Mouse (Mus musculus) hindbrain, embryonic 14.5 days (tissue): ENCODE results near the gene Tie1. TPM values are rescaled to one million over a fixed set of nuclear protein-coding genes. Genes with fewer than 3 reads are reported as not detected.

Experiments used
- ATAC-seq: fragments of 200-750 bp; cut with Nextera tagmentation; 2 replicates; pipeline ENCODE4 v1.8.0; 2017; ENCODE audit warnings: moderate number of reproducible peaks, mild to moderate bottlenecking, moderate TSS enrichment, moderate library complexity; ENCODE audit not compliant: low FRiP score
- DNase-seq: peaks from one replicate; pipeline ENCODE4 v3.0.0-alpha.2; 2015; ENCODE audit warnings: low spot score
- H3K27ac ChIP-seq: fragments of 300-500 bp; sonication (generic); 2 replicates; pipeline ENCODE4 v1.5.1; 2014; ENCODE audit warnings: mild to moderate bottlenecking, moderate library complexity
- H3K27me3 ChIP-seq: fragments of 300-500 bp; sonication (generic); 2 replicates; pipeline ENCODE4 v1.6.1; 2014; ENCODE audit warnings: mild to moderate bottlenecking, low read length, mixed read lengths; ENCODE audit not compliant: control insufficient read depth, insufficient read depth
- H3K36me3 ChIP-seq: fragments of 300-500 bp; sonication (generic); replicated peaks from 2 replicates; pipeline ENCODE4 v1.6.1; 2014; ENCODE audit not compliant: control insufficient read depth, insufficient read depth
- H3K4me1 ChIP-seq: fragments of 300-500 bp; sonication (generic); replicated peaks from 2 replicates; pipeline ENCODE4 v1.6.1; 2014; ENCODE audit warnings: antibody characterized with exemption, low read length, mixed read lengths; ENCODE audit not compliant: control insufficient read depth, insufficient read depth
- H3K4me2 ChIP-seq: fragments of 300-500 bp; sonication (generic); replicated peaks from 2 replicates; pipeline ENCODE4 v1.6.1; 2014; ENCODE audit warnings: mild to moderate bottlenecking, moderate library complexity
- H3K4me3 ChIP-seq: fragments of 300-500 bp; sonication (generic); replicated peaks from 2 replicates; pipeline ENCODE4 v1.5.1; 2014; ENCODE audit warnings: mild to moderate bottlenecking, low read length
- H3K9ac ChIP-seq: fragments of 300-500 bp; sonication (generic); 2 replicates; pipeline ENCODE4 v1.6.1; 2014
- H3K9me3 ChIP-seq: fragments of 300-500 bp; sonication (generic); 2 replicates; pipeline ENCODE4 v1.6.1; 2016; ENCODE audit warnings: low read length; ENCODE audit not compliant: control insufficient read depth
- WGBS: fragments of 180-500 bp; shearing (Covaris S2); extraction: QIAGEN DNeasy Blood & Tissue Kit; methylation state at CpG from one replicate; pipeline ENCODE4 v1.1.7; 2014; 5-methylcytosine and 5-hydroxymethylcytosine counted together
- polyA plus RNA-seq: library from polyadenylated mRNA; unstranded; fragments of >200 nt; fragmentation: Nextera tagmentation; extraction: Ambion mirVana; gene quantifications from 2 replicates; pipeline ENCODE4 v1.2.1, GENCODE M21; 2014

Gene Tie1
- 14.3 and 15.1 TPM in 2 replicates for polyA plus RNA-seq

DNA sequence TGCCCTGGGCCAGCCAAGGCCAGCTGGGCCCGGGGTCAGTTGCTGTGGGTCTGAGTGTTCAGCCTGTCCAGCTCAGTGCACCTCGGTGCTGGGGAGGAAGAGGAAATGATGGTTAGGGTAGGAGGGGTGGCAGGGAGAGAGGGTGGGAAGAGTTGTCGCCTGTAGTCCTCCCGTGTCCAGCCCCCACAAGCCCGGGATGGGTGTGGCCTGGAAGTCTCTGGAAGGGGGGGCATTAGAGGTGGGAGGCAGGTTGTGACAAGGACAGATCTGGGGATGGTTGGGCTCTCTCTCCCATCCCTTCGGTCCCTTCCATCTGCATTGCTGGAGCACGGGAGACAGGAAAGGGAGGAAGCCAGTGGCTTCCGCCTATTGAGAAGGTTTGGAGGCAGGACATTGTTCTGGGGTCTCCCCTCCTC is at the start of gene Tie1:
Gene Tie1 (minus strand): TSS at position 345 of the 416 bp plus-strand sequence.
- Histone ChIP-seq H3K27ac (no peak within 1 kb of the TSS), H3K9me3 (no peaks in the 10 kb centered on the region), H3K36me3 (no peaks in the 10 kb centered on the region), H3K4me1 (no peaks in the 10 kb centered on the region), H3K4me2 (no peak within 1 kb of the TSS), H3K9ac (no peak within 1 kb of the TSS), H3K4me3 (no peak within 1 kb of the TSS), H3K27me3 (no peaks in the 10 kb centered on the region)
- ATAC-seq: no peak
- no peak for DNase-seq
- WGBS: 83% methylated on average over 8 of the region's 8 CpGs

DNA sequence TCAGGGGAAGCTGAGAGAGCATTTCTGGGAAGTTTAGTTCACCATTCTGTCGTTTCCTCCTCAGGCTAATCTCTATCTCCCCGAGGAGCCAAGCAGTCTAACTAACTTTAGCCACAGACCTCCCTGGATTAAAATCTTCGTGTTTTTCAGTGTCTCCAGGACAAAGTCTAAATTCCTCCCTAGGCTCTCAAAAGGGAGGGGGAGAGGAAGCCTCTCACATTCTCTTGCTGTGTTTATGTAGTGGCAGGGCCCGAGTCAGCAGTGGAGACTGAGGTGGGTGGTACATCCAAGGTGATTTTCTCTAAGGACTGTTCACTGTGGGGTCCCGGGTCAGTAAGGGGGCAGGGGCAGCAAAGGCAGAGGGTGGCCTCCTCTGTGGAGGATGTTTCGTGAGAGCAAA is 47.9 kb upstream of the Tie1 start:
- Histone ChIP-seq H3K36me3 (no peaks in the 10 kb centered on the region), H3K4me1 (no peaks in the 10 kb centered on the region), H3K27ac (no peak overlapping the region), H3K4me3 (no peak overlapping the region), H3K4me2 (no peak overlapping the region), H3K27me3 (0 out of 2 replicates have a peak, but pooled peaks cover 5% of the 10 kb centered on the region), H3K9me3 (no peaks in the 10 kb centered on the region), H3K9ac (no peak overlapping the region)
- 62% methylated on average over 6 of the region's 6 CpGs for WGBS
- ATAC-seq (no peak), DNase-seq (no peak)

DNA sequence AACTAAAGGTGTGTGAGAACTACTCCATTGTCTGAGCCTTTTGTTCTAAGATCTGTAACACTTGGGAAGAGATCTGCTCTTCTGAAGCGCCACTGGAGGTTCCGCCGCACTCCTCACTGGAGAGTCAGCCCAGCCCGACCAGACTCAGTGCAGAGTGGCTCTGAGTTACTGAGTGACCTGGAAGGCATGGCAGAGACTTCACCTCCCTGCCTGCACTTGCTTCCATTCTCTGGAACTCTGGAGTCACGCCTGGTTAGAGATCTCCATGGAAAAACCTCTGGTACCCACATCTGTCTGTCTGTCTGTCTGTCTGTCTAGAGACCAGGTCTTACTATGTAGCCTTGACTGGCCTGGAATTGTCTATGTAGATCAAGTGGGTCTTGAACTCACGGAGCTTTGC is 45.7 kb upstream of the Tie1 start:
- no peaks in the 10 kb centered on the region for H3K36me3 ChIP-seq
- no peaks in the 10 kb centered on the region for H3K4me1 ChIP-seq
- no peak overlapping the region for H3K4me2 ChIP-seq
- no peak overlapping the region for H3K4me3 ChIP-seq
- no peaks in the 10 kb centered on the region for H3K9me3 ChIP-seq
- no peak overlapping the region for H3K9ac ChIP-seq
- H3K27me3 ChIP-seq: no peaks in the 10 kb centered on the region
- no peak for DNase-seq
- no peak overlapping the region for H3K27ac ChIP-seq
- ATAC-seq: no peak
- WGBS: 83% methylated on average over 6 of the region's 6 CpGs

DNA sequence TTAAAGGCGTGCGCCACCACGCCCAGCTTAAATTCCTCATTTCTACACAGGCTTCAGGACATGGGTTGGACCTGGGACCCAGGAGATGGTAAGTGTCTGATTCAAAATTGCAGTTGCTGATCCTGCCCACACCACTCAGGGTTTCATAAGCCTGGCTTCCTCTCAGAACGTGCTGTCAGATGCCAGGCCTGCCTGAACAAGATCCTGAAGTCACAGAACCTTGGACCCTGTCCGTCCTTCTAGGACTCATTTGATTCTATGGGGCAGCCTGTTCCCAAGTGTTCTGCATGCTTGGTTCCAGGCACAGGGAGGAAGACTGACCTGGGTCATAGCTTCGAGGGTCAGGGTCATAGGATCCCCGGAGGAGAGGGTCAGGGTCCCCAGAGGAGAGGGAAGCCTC is 43.7 kb upstream of the Tie1 start:
- WGBS: 88% methylated on average over 7 of the region's 7 CpGs
- ATAC-seq: no peak
- H3K36me3 ChIP-seq: no peaks in the 10 kb centered on the region
- no peak overlapping the region for H3K9ac ChIP-seq
- no peak overlapping the region for H3K27ac ChIP-seq
- H3K4me3 ChIP-seq: no peak overlapping the region
- H3K27me3 ChIP-seq: no peaks in the 10 kb centered on the region
- DNase-seq: no peak
- H3K4me1 ChIP-seq: no peaks in the 10 kb centered on the region
- no peaks in the 10 kb centered on the region for H3K9me3 ChIP-seq
- no peak overlapping the region for H3K4me2 ChIP-seq

DNA sequence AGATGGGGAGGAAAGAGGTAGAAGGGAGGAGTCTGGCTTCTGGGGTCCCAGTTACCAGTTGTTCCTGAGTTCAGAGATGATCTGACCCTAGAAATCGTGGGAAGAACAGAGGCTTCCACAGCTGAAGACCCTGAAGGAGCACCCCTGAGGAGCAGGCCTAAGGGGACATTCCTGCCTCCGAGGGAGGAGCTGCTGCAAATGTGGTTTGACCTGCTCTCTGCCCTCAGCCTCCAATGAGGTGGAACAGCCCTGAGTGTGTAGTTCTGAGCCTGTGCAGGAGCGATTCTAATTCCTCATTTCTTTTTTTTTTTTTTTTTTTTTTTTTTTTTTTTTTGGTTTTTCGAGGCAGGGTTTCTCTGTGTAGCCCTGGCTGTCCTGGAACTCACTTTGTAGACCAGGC is 43.3 kb upstream of the Tie1 start:
- H3K9me3 ChIP-seq: no peaks in the 10 kb centered on the region
- DNase-seq (no peak), ATAC-seq (no peak)
- no peaks in the 10 kb centered on the region for H3K4me1 ChIP-seq
- H3K9ac ChIP-seq: no peak overlapping the region
- no peaks in the 10 kb centered on the region for H3K27me3 ChIP-seq
- 57% methylated on average over 3 of the region's 4 CpGs for WGBS
- no peak overlapping the region for H3K27ac ChIP-seq
- no peaks in the 10 kb centered on the region for H3K36me3 ChIP-seq
- no peak overlapping the region for H3K4me3 ChIP-seq
- H3K4me2 ChIP-seq: no peak overlapping the region

DNA sequence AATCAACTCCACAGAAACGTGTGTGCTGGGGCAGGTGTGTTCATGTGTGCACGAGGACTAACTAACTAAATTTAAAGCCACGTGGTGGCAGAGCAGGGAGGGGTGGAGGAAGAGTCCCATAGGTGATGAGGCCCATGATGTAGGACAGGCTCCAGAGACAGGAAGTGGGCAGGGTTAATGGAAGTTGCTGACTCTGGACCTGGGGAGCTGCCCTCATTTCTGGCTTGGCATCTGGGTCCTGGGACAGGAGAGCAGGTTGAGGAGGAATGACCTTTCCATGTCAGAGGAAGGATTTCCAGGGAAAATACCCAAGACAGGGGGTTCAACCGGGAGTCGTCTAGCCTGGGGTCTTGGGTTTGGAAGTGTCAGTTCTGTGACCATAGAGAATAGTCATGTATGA is 42.8 kb upstream of the Tie1 start:
- H3K4me1 ChIP-seq: no peaks in the 10 kb centered on the region

DNA sequence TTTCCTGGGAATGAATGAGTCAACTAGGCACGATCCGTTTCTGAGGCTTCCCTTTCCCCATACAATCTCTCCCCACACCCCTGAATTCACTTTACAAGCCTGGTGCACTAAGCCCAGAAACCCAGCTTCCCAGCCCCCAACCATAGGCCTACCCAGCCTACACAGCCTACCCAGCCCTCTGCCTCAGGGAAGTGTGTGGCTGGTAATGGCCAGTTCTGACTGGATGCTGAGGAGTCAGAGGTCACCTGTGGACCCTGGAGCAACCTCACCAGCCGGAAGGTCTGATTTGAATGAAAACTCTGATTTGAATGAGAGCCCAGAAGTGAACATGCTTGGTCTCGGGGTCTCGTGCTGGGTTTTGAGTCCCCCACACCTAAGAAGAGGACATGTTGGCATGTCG is 37.9 kb upstream of the Tie1 start:
- DNase-seq (no peak), ATAC-seq (no peak)
- no peaks in the 10 kb centered on the region for H3K36me3 ChIP-seq
- no peak overlapping the region for H3K9ac ChIP-seq
- H3K27ac ChIP-seq: no peak overlapping the region
- no peaks in the 10 kb centered on the region for H3K4me1 ChIP-seq
- 84% methylated on average over 6 of the region's 6 CpGs for WGBS
- no peaks in the 10 kb centered on the region for H3K9me3 ChIP-seq
- no peaks in the 10 kb centered on the region; the same call in 1 of the 2 replicates for H3K27me3 ChIP-seq
- no peak overlapping the region for H3K4me2 ChIP-seq
- H3K4me3 ChIP-seq: no peak overlapping the region

More for the DNA sequence above, 42.8 kb upstream of the Tie1 start:
- Histone ChIP-seq H3K27ac (no peak overlapping the region), H3K9ac (no peak overlapping the region), H3K27me3 (no peaks in the 10 kb centered on the region), H3K36me3 (no peaks in the 10 kb centered on the region), H3K9me3 (no peaks in the 10 kb centered on the region), H3K4me3 (no peak overlapping the region), H3K4me2 (no peak overlapping the region)
- ATAC-seq: no peak
- WGBS: 77% methylated on average over 5 of the region's 5 CpGs
- no peak for DNase-seq

DNA sequence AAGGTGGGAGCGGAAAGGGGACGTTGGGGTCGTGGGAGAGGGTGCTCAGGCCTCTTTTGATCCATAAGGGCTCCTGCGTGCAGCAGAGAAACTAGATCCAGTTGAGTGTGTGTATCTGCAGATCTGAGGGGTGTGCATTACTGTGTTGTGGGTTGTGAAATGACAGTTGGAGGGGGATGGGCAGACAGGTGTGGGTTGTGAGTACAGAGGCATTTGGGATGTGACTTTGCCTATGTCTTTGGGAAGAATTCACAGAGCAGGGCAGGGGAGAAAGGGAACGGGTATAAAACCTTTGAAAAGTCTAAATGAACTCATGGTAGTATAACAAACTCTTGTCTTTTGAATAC is 37.4 kb upstream of the Tie1 start:
- H3K4me3 ChIP-seq: no peak overlapping the region
- H3K4me2 ChIP-seq: no peak overlapping the region
- no peaks in the 10 kb centered on the region; the same call in 1 of the 2 replicates for H3K27me3 ChIP-seq
- no peak overlapping the region for H3K27ac ChIP-seq
- ATAC-seq: no peak
- no peaks in the 10 kb centered on the region for H3K4me1 ChIP-seq
- no peak for DNase-seq
- WGBS: 46% methylated on average over 5 of the region's 5 CpGs
- no peaks in the 10 kb centered on the region for H3K9me3 ChIP-seq
- no peaks in the 10 kb centered on the region for H3K36me3 ChIP-seq
- no peak overlapping the region for H3K9ac ChIP-seq

DNA sequence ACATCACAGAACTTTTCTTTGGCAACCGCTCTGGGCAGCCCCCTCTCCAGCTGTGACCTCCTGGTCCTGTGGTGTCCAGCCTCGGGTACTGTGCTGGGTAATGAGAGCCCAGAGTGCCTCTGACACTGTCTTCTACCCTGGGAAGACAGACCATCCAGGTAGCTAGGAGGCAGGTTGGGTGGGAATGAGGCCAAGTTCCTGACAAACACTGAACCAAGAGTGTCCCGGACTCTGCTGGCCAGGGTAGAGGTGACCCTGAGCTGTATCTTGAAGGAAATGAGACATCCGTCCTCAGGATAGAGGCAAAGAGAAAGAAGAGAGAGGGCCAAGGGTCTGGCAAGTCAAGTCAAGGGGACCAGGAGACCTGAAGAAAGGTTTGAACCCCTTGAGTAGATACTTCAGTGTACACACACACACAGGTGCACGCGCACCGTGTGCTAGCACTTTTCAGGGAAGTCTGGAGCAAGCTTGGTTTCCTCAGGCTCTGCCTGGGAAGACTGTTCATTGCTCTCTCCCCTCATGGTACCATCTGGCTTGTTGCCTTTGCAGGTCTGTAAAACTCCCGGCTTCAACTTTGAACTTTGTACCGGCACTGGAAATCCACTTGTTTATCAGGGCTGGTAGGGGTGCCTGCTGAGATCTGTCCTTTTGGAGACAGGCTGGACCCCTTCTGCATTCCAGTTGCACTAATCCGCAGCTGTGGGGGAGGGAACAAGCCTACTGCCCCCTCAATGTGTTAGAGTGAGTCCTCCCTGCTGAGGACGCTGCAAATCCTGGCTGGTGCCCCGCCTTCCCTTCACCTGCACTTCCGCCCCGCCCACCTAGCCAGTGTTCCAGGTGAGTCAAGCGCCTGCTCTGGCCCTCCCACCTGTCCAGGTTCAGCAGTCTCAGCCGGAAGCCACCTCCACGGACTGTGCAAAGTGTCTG is 36.8 kb upstream of the Tie1 start, which contains the start of gene 2610528J11Rik:
Gene 2610528J11Rik (plus strand): TSS at position 592 of the 927 bp plus-strand sequence.
- ATAC-seq (no peak), DNase-seq (no peak)
- H3K4me1 ChIP-seq: no peaks in the 10 kb centered on the region
- no peak within 1 kb of the TSS for H3K4me2 ChIP-seq
- H3K27me3 ChIP-seq: no peaks in the 10 kb centered on the region; the same call in 1 of the 2 replicates
- H3K9me3 ChIP-seq: no peaks in the 10 kb centered on the region
- no peaks in the 10 kb centered on the region for H3K36me3 ChIP-seq
- no peak within 1 kb of the TSS for H3K9ac ChIP-seq
- H3K27ac ChIP-seq: no peak within 1 kb of the TSS
- WGBS: 45% methylated on average over 17 of the region's 17 CpGs
- no peak within 1 kb of the TSS for H3K4me3 ChIP-seq
